Mouse (Mus musculus): ENCODE measurements at regions not wholly inside any gene's neighbourhood (a gene's known extent, or its start where the extent isn't known, plus 50 kb on each side); places are given as distances from the start of the nearest gene placed in this dataset.
A peak's percentile ranks its signal among the peaks of the same experiment; 100 is the strongest.

GRCm38 (mm10) chr8:10931266-10931665 lies 77.0 kb downstream of the Irs2 start:
- Histone ChIP-seq H3K4me2 (ENCODE audit: low read depth, low read length) (no peak overlapping the region), H3K27me3 (ENCODE audit: control insufficient read depth, insufficient read depth, low read length) (no peaks in the 10 kb centered on the region), H3K27ac (ENCODE audit: low read depth, low read length) (no peak overlapping the region), H3K4me3 (ENCODE audit: low read depth, low read length) (no peak overlapping the region), H3K9ac (replicated peaks; ENCODE audit: low read depth, low read length) (no peak overlapping the region), H3K9me3 (ENCODE audit: control insufficient read depth, low read length) (no peaks in the 10 kb centered on the region), H3K4me1 (ENCODE audit: control insufficient read depth, insufficient read depth, low read length) (0 out of 2 replicates have a peak, but pooled peaks cover 3% of the 10 kb centered on the region), H3K36me3 (ENCODE audit: control insufficient read depth, insufficient read depth, low read length) (no peaks in the 10 kb centered on the region)
- WGBS, result 92% methylated on average over 4 of the region's 4 CpGs
- ATAC-seq (ENCODE audit: low read depth), result no peak

DNA sequence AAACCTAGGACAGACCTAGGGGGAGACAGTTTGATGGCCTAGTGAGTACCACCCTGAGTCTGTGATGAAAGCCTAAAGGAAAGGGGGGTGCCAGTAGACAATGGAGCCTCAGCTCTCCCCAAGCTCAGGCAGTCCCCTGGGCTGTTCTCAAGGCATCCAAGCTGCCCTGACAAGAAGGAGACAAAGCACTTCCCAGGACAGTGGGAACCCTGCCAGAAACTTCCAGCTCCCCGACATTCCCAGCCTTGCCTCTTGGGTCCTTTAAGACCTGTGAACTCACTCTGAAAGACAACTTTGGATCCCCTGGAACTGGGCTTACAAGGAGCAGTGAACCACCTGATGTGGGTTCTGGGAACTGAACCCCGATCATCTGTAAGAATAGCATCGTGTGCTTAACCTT lies 79.4 kb downstream of the Irs2 start:
- 69% methylated on average over 3 of the region's 3 CpGs for WGBS
- no peak overlapping the region for H3K4me3 ChIP-seq (ENCODE audit: low read depth, low read length)
- ATAC-seq (ENCODE audit: low read depth), result no peak; the same call in 1 of the 2 replicates

DNA sequence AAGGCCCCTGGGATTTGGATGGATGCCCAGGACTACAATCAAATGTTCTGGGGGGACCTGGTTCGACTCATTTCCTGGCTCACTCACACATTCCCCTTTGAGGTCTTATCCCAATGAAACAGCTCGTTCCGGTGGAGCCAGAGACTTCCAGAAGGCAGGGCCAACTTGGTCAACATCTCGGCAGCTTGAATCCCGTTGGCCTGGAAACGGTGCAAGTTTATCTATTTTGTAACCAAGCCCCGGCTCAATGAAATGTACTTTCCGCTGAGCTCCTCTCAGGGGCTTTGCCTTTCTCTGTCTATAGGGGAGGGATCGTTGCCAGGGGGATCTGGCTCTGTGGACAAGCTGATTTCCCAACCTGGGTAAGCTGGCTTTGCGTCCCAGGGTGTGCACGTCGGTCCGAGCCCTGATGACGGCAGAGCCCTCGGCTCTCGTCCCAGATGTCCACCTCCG lies 79.9 kb downstream of the Irs2 start:
- WGBS, result 52% methylated on average over 17 of the region's 17 CpGs
- ATAC-seq (ENCODE audit: low read depth), result peak; percentile 74
- Histone ChIP-seq H3K9me3 (ENCODE audit: control insufficient read depth, low read length) (no peaks in the 10 kb centered on the region), H3K36me3 (ENCODE audit: control insufficient read depth, insufficient read depth, low read length) (no peaks in the 10 kb centered on the region), H3K27ac (ENCODE audit: low read depth, low read length) (0 out of 2 replicates have a peak overlapping the region, but pooled peaks have one; percentile 6), H3K27me3 (ENCODE audit: control insufficient read depth, insufficient read depth, low read length) (no peaks in the 10 kb centered on the region), H3K9ac (replicated peaks; ENCODE audit: low read depth, low read length) (no peak overlapping the region), H3K4me1 (ENCODE audit: control insufficient read depth, insufficient read depth, low read length) (peaks cover 16% of the 10 kb centered on the region; the same call in 1 of the 2 replicates), H3K4me3 (ENCODE audit: low read depth, low read length) (no peak overlapping the region), H3K4me2 (ENCODE audit: low read depth, low read length) (no peak overlapping the region)

More for the DNA sequence above, 79.4 kb downstream of the Irs2 start:
- no peaks in the 10 kb centered on the region for H3K27me3 ChIP-seq (ENCODE audit: control insufficient read depth, insufficient read depth, low read length)
- H3K4me2 ChIP-seq (ENCODE audit: low read depth, low read length), result no peak overlapping the region
- no peak overlapping the region for H3K9ac ChIP-seq (replicated peaks; ENCODE audit: low read depth, low read length)
- H3K27ac ChIP-seq (ENCODE audit: low read depth, low read length), result 0 out of 2 replicates have a peak overlapping the region, but pooled peaks have one; percentile 6
- peaks cover 16% of the 10 kb centered on the region; the same call in 1 of the 2 replicates for H3K4me1 ChIP-seq (ENCODE audit: control insufficient read depth, insufficient read depth, low read length)
- H3K9me3 ChIP-seq (ENCODE audit: control insufficient read depth, low read length), result no peaks in the 10 kb centered on the region
- no peaks in the 10 kb centered on the region for H3K36me3 ChIP-seq (ENCODE audit: control insufficient read depth, insufficient read depth, low read length)

DNA sequence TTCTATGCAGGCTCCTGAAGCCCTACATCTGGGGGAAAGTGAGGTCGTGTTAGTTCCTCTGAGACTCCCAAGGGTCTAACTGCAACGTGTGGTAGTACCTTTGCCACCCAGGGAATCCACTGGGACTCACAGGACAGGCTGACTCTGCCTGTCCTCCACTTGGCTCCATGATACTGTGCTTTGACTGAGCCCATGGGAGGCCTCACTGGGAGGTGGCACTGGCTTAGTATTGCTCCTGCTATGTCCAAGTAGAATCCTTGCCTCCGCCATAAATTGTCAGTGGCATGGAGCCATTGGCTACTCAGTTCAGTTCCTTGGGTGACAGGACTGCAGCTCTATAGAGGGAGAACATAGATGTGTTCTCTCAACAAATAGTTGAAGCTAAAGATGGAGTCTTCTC lies 81.1 kb downstream of the Irs2 start:
- no peak overlapping the region for H3K4me2 ChIP-seq (ENCODE audit: low read depth, low read length)
- no peak for ATAC-seq (ENCODE audit: low read depth)
- no peak overlapping the region for H3K4me3 ChIP-seq (ENCODE audit: low read depth, low read length)
- no peaks in the 10 kb centered on the region for H3K27me3 ChIP-seq (ENCODE audit: control insufficient read depth, insufficient read depth, low read length)
- no peaks in the 10 kb centered on the region for H3K9me3 ChIP-seq (ENCODE audit: control insufficient read depth, low read length)
- peaks cover 16% of the 10 kb centered on the region; the same call in 1 of the 2 replicates for H3K4me1 ChIP-seq (ENCODE audit: control insufficient read depth, insufficient read depth, low read length)
- H3K36me3 ChIP-seq (ENCODE audit: control insufficient read depth, insufficient read depth, low read length), result no peaks in the 10 kb centered on the region
- no peak overlapping the region for H3K9ac ChIP-seq (replicated peaks; ENCODE audit: low read depth, low read length)
- WGBS, result 69% methylated on average over 3 of the region's 3 CpGs
- H3K27ac ChIP-seq (ENCODE audit: low read depth, low read length), result no peak overlapping the region

- H3K9me3 ChIP-seq (ENCODE audit: control insufficient read depth, low read length), result no peaks in the 10 kb centered on the region
- H3K36me3 ChIP-seq (ENCODE audit: control insufficient read depth, insufficient read depth, low read length), result no peaks in the 10 kb centered on the region
- peaks cover 16% of the 10 kb centered on the region; the same call in 1 of the 2 replicates for H3K4me1 ChIP-seq (ENCODE audit: control insufficient read depth, insufficient read depth, low read length)
- H3K27ac ChIP-seq (ENCODE audit: low read depth, low read length), result no peak overlapping the region
- H3K27me3 ChIP-seq (ENCODE audit: control insufficient read depth, insufficient read depth, low read length), result no peaks in the 10 kb centered on the region
- no peak for ATAC-seq (ENCODE audit: low read depth)
- H3K9ac ChIP-seq (replicated peaks; ENCODE audit: low read depth, low read length), result no peak overlapping the region
- H3K4me2 ChIP-seq (ENCODE audit: low read depth, low read length), result no peak overlapping the region
- no peak overlapping the region for H3K4me3 ChIP-seq (ENCODE audit: low read depth, low read length)
These were observed 81.7 kb downstream of the Irs2 start for GRCm38 (mm10) chr8:10926518-10926915.

- H3K9ac ChIP-seq (replicated peaks; ENCODE audit: low read depth, low read length), result 0 out of 2 replicates have a peak overlapping the region, but pooled peaks have one; percentile 8
- H3K27me3 ChIP-seq (ENCODE audit: control insufficient read depth, insufficient read depth, low read length), result no peaks in the 10 kb centered on the region
- peaks cover 21% of the 10 kb centered on the region; the same call in 1 of the 2 replicates for H3K4me1 ChIP-seq (ENCODE audit: control insufficient read depth, insufficient read depth, low read length)
- H3K9me3 ChIP-seq (ENCODE audit: control insufficient read depth, low read length), result no peaks in the 10 kb centered on the region
- 8% methylated on average over 18 of the region's 18 CpGs for WGBS
- no peak overlapping the region for H3K4me3 ChIP-seq (ENCODE audit: low read depth, low read length)
- no peak for ATAC-seq (ENCODE audit: low read depth)
- no peaks in the 10 kb centered on the region for H3K36me3 ChIP-seq (ENCODE audit: control insufficient read depth, insufficient read depth, low read length)
- H3K4me2 ChIP-seq (ENCODE audit: low read depth, low read length), result no peak overlapping the region
- H3K27ac ChIP-seq (ENCODE audit: low read depth, low read length), result peak overlapping the region; percentile 52; the same call in 1 of the 2 replicates
These were observed 82.4 kb downstream of the Irs2 start for GRCm38 (mm10) chr8:10925582-10926517.

- H3K4me2 ChIP-seq (ENCODE audit: low read depth, low read length), result no peak overlapping the region; the same call in 1 of the 2 replicates
- no peaks in the 10 kb centered on the region for H3K27me3 ChIP-seq (ENCODE audit: control insufficient read depth, insufficient read depth, low read length)
- WGBS, result 2% methylated on average over 20 of the region's 20 CpGs
- peaks cover 21% of the 10 kb centered on the region; the same call in 1 of the 2 replicates for H3K4me1 ChIP-seq (ENCODE audit: control insufficient read depth, insufficient read depth, low read length)
- no peak overlapping the region for H3K27ac ChIP-seq (ENCODE audit: low read depth, low read length)
- H3K9me3 ChIP-seq (ENCODE audit: control insufficient read depth, low read length), result no peaks in the 10 kb centered on the region
- no peaks in the 10 kb centered on the region for H3K36me3 ChIP-seq (ENCODE audit: control insufficient read depth, insufficient read depth, low read length)
- peak; percentile 41 for ATAC-seq (ENCODE audit: low read depth)
- no peak overlapping the region for H3K9ac ChIP-seq (replicated peaks; ENCODE audit: low read depth, low read length)
- no peak overlapping the region for H3K4me3 ChIP-seq (ENCODE audit: low read depth, low read length)
These were observed 83.6 kb downstream of the Irs2 start for GRCm38 (mm10) chr8:10924526-10925199.

DNA sequence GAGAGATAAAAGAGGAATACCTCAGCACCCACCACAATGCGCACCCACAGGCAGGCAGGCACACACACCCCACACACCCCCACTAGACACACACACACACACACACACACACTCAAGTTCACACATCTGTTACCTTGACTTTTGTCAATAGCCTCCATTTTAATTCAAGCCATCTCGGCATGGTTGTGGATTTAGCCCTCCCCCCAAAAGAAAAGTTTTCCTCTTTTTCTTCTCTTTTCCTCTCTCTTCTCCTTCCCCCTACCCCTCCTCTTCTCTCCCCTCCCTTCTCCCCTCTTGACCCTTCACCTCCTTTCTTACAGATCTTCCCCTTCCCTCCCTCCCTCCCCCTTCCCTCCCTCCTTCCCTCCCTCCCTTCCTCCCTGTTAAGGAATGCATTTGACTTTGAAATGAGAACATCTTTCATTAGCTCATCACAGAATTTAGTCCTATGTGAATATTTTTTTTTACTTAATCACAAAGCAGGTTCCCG lies 84.2 kb downstream of the Irs2 start:
- Histone ChIP-seq H3K4me3 (ENCODE audit: low read depth, low read length) (no peak overlapping the region), H3K4me2 (ENCODE audit: low read depth, low read length) (no peak overlapping the region), H3K27me3 (ENCODE audit: control insufficient read depth, insufficient read depth, low read length) (no peaks in the 10 kb centered on the region), H3K9me3 (ENCODE audit: control insufficient read depth, low read length) (no peaks in the 10 kb centered on the region), H3K4me1 (ENCODE audit: control insufficient read depth, insufficient read depth, low read length) (peaks cover 21% of the 10 kb centered on the region; the same call in 1 of the 2 replicates), H3K36me3 (ENCODE audit: control insufficient read depth, insufficient read depth, low read length) (no peaks in the 10 kb centered on the region), H3K27ac (ENCODE audit: low read depth, low read length) (no peak overlapping the region), H3K9ac (replicated peaks; ENCODE audit: low read depth, low read length) (no peak overlapping the region)
- WGBS, result 6% methylated on average over 3 of the region's 3 CpGs
- no peak for ATAC-seq (ENCODE audit: low read depth)
